Mouse (Mus musculus) neural tube, embryonic 10.5 days (tissue): ENCODE results near the gene Tssc4.

ENCODE experiments used
- DNase-seq: peaks from one replicate; pipeline ENCODE4 v3.0.0-alpha.2; 2017; ENCODE audit warnings: low spot score; ENCODE audit errors: extremely low spot score

Gene Tssc4

GRCm38 (mm10) chr7:143068316-143068881, 650 bp upstream of the Tssc4 start:
- DNase-seq: peak; percentile 46

GRCm38 (mm10) chr7:143069751-143070400, 827 bp downstream of the Tssc4 start:
- DNase-seq: no peak

GRCm38 (mm10) chr7:143070506-143071070, 1.5 kb downstream of the Tssc4 start:
- no peak for DNase-seq

- no peak for DNase-seq
These were observed 3.6 kb downstream of the Tssc4 start for GRCm38 (mm10) chr7:143072605-143073004.

- DNase-seq: peak; percentile 41
These were observed 4.0 kb downstream of the Tssc4 start for GRCm38 (mm10) chr7:143073086-143073485.

GRCm38 (mm10) chr7:143075394-143075793, 6.3 kb downstream of the Tssc4 start:
- no peak for DNase-seq

GRCm38 (mm10) chr7:143077351-143077750, 8.3 kb downstream of the Tssc4 start:
- DNase-seq: no peak

- no peak for DNase-seq
These were observed 13.0 kb downstream of the Tssc4 start for GRCm38 (mm10) chr7:143082024-143082423.

GRCm38 (mm10) chr7:143083708-143084107, 14.7 kb downstream of the Tssc4 start:
- DNase-seq: no peak

GRCm38 (mm10) chr7:143086366-143086765, 17.3 kb downstream of the Tssc4 start:
- DNase-seq: peak; percentile 54

GRCm38 (mm10) chr7:143087070-143087579, 18.1 kb downstream of the Tssc4 start:
- peak; percentile 38 for DNase-seq

- DNase-seq: no peak
These were observed 24.8 kb downstream of the Tssc4 start for GRCm38 (mm10) chr7:143093847-143094246.

GRCm38 (mm10) chr7:143094592-143095553, 25.8 kb downstream of the Tssc4 start, which contains the start of gene Trpm5:
TSS of gene Trpm5 (minus strand) at chr7:143094642.
- peak; percentile 76 for DNase-seq

- DNase-seq: no peak
These were observed 26.5 kb downstream of the Tssc4 start for GRCm38 (mm10) chr7:143095554-143095907.

- no peak for DNase-seq
These were observed 31.7 kb downstream of the Tssc4 start for GRCm38 (mm10) chr7:143100759-143101158.

- DNase-seq: no peak
These were observed 36.3 kb downstream of the Tssc4 start for GRCm38 (mm10) chr7:143105258-143105897.

- no peak for DNase-seq
These were observed 37.0 kb downstream of the Tssc4 start, which contains the start of gene Kcnq1 for GRCm38 (mm10) chr7:143106062-143106461. TSS of gene Kcnq1 (plus strand) at chr7:143106362.

- no peak for DNase-seq
These were observed 37.8 kb downstream of the Tssc4 start for GRCm38 (mm10) chr7:143106672-143107465.

- no peak for DNase-seq
These were observed 39.2 kb downstream of the Tssc4 start for GRCm38 (mm10) chr7:143108200-143108599.

- DNase-seq: no peak
These were observed 40.1 kb downstream of the Tssc4 start for GRCm38 (mm10) chr7:143108996-143109660.
